Mouse (Mus musculus): ENCODE data around the gene Enpp7. TPM values are rescaled to one million over a fixed set of nuclear protein-coding genes. Genes with fewer than 3 reads are reported as not detected.

The Enpp7 gene
- polyA plus RNA-seq, 1 experiment from 2014 or later = not detected

DNA sequence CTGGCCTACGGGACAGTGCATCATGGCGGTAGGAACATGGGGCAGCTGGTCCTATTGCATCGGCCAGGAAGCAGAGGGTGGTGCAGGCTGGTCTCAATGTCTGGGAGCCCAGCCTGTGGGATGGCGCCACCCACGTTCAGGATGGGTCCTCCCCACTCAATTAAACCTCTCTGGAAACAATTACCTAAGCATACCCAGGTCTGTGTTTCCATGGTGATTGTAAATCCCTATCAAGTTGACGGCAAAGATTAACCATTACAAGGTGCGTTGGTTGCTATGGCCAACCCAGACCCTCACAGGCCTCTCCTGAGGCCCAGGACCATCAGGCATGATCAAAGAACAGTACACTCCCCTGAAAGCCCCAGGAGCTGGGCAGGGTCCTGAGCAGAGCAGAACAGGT is 22.9 kb upstream of the Enpp7 start:
- WGBS = 42% methylated on average over 7 of the region's 7 CpGs
- Histone ChIP-seq H3K9ac (ENCODE audit: low read depth, low read length) (no peak overlapping the region), H3K4me2 (ENCODE audit: low read length) (no peak overlapping the region), H3K4me3 (ENCODE audit: low read length) (no peak overlapping the region), H3K27me3 (replicated peaks; ENCODE audit: control insufficient read depth, insufficient read depth, low read length) (no peaks in the 10 kb centered on the region), H3K27ac (ENCODE audit: low read depth, low read length) (no peak overlapping the region), H3K9me3 (ENCODE audit: control insufficient read depth, low read length) (no peaks in the 10 kb centered on the region), H3K4me1 (ENCODE audit: control insufficient read depth, insufficient read depth, low read depth, low read length) (peaks cover 11% of the 10 kb centered on the region), H3K36me3 (ENCODE audit: control insufficient read depth, insufficient read depth, low read length) (no peaks in the 10 kb centered on the region)
- no peak for ATAC-seq

DNA sequence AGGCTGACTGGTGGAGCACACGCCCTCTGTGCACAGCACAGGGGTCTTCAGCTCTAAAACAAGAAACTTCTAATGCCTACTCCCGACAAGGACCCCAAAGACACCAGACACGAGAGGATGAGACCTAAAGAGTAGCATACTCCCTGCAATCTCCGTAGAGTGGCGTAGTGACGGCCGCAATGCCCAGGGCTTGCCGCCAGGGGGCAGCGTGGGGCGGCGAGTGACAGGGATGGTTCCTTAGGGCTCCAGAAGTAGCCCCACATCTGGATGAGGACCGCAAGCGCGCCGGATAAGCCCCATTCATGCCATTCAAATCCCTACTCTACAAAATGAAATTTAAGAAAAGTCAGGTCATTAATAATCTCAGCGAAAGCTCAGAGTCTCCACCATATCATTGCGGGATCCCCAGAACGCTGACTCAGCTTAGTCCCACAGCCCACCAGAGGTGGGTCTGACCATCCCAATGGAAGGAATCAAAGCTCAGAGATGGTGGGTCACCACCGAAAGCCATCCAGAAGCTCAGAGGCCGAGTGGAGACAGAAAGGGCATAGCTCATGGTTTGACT is 16.4 kb upstream of the Enpp7 start:
- no peak overlapping the region for H3K4me3 ChIP-seq (ENCODE audit: low read length)
- H3K36me3 ChIP-seq (ENCODE audit: control insufficient read depth, insufficient read depth, low read length) = no peaks in the 10 kb centered on the region
- H3K27ac ChIP-seq (ENCODE audit: low read depth, low read length) = no peak overlapping the region
- WGBS = 42% methylated on average over 20 of the region's 20 CpGs
- no peaks in the 10 kb centered on the region for H3K9me3 ChIP-seq (ENCODE audit: control insufficient read depth, low read length)
- no peak overlapping the region for H3K4me2 ChIP-seq (ENCODE audit: low read length)
- H3K4me1 ChIP-seq (ENCODE audit: control insufficient read depth, insufficient read depth, low read depth, low read length) = peaks cover 16% of the 10 kb centered on the region
- no peaks in the 10 kb centered on the region for H3K27me3 ChIP-seq (replicated peaks; ENCODE audit: control insufficient read depth, insufficient read depth, low read length)
- no peak for ATAC-seq
- H3K9ac ChIP-seq (ENCODE audit: low read depth, low read length) = no peak overlapping the region

DNA sequence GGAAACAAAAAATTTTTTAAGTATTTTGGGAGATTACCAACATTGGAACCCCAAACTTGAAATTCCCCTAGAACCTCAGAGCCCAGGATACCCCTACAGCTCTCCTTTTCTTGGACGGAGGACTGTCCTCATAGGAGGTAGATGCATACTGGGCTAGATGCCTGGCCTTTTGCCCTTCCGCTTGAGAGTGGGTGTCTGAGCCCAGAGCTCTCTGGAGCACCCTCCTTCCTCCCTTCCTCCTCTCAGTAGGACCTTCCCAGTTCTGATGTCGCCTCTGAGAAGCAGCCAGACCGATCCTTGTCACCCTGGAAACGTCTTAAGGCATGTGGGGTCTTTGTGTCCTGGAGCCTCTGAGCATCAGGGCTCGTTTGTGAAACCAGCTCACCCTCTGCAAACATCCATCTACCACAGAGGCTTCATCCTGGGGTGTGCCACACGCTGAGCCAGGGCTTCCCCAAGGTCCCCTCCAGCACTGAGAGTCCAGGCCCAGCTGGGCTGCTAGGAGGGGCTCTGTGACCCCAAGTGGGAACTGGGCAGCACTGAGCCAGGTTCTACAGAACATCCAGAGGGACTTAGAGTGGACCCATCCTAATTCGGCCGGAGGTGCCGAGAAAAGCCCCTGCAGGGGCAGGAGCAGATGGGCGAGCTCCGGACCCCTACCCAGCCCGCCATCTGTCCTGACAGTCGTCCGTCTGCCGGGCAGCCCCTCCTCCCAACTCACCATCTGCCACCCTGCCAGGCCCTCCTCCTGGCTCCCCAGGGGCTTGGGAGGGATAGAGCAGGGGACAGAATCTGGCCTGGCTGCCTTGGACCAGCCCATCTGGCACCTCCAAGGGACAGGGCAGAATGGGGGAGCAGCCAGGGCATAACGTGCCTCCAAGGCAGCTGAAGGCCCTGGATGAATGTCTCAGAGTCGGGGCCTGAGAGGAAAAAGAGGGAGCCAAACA is 15.3 kb upstream of the Enpp7 start:
- peak; percentile 81 for ATAC-seq
- Histone ChIP-seq H3K9me3 (ENCODE audit: control insufficient read depth, low read length) (no peaks in the 10 kb centered on the region), H3K36me3 (ENCODE audit: control insufficient read depth, insufficient read depth, low read length) (no peaks in the 10 kb centered on the region), H3K4me3 (ENCODE audit: low read length) (no peak overlapping the region), H3K4me2 (ENCODE audit: low read length) (no peak overlapping the region), H3K27ac (ENCODE audit: low read depth, low read length) (peak overlapping the region; percentile 55; the same call in 1 of the 2 replicates), H3K4me1 (ENCODE audit: control insufficient read depth, insufficient read depth, low read depth, low read length) (peaks cover 16% of the 10 kb centered on the region), H3K27me3 (replicated peaks; ENCODE audit: control insufficient read depth, insufficient read depth, low read length) (no peaks in the 10 kb centered on the region), H3K9ac (ENCODE audit: low read depth, low read length) (no peak overlapping the region)
- 18% methylated on average over 18 of the region's 18 CpGs for WGBS

DNA sequence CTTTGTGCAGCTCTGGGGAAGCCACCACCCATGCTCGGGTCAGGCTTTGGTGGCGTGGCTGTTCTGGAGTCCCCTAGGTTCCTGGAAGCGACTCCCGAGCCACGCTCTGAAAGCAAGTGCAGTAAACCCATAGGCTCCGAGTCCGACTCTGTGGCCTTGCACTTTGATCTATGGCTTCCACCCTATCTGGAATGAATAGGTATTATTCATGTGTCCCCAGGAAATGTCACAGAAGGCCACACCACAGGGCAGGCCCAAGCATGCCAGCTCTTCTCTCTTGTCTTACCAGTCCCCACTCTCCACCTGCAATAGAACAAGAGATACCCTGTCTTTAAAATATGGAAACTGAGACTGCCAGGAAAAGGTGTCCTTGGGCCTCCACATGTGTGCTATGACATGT is 13.6 kb upstream of the Enpp7 start:
- ATAC-seq = no peak
- WGBS = 87% methylated on average over 7 of the region's 7 CpGs
- Histone ChIP-seq H3K4me3 (ENCODE audit: low read length) (no peak overlapping the region), H3K9ac (ENCODE audit: low read depth, low read length) (no peak overlapping the region), H3K4me2 (ENCODE audit: low read length) (no peak overlapping the region), H3K36me3 (ENCODE audit: control insufficient read depth, insufficient read depth, low read length) (no peaks in the 10 kb centered on the region), H3K9me3 (ENCODE audit: control insufficient read depth, low read length) (no peaks in the 10 kb centered on the region), H3K27me3 (replicated peaks; ENCODE audit: control insufficient read depth, insufficient read depth, low read length) (no peaks in the 10 kb centered on the region; the same call in 1 of the 2 replicates), H3K27ac (ENCODE audit: low read depth, low read length) (no peak overlapping the region), H3K4me1 (ENCODE audit: control insufficient read depth, insufficient read depth, low read depth, low read length) (peaks cover 16% of the 10 kb centered on the region)

DNA sequence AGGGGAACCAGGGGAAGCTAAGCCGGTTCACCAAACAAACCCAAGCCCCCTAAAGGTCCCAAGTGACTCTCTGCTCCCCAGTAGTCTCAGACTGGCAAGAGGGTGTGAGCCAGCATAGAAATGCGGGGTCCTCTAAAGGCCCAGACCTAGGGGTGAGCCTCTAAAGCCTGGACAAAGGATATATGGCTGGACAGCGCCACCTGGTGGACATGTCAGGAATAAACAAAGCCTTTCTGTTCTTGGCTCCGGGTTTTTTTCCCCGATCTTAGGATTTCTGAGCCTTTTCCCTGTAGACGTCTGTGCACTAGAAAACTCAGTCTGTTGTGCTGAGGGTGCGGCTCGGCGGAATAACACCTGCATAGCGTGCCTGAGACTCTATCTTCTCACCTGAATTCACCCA is 12.6 kb upstream of the Enpp7 start:
- Histone ChIP-seq H3K27ac (ENCODE audit: low read depth, low read length) (no peak overlapping the region), H3K4me1 (ENCODE audit: control insufficient read depth, insufficient read depth, low read depth, low read length) (peaks cover 16% of the 10 kb centered on the region), H3K36me3 (ENCODE audit: control insufficient read depth, insufficient read depth, low read length) (no peaks in the 10 kb centered on the region), H3K27me3 (replicated peaks; ENCODE audit: control insufficient read depth, insufficient read depth, low read length) (no peaks in the 10 kb centered on the region; the same call in 1 of the 2 replicates), H3K4me2 (ENCODE audit: low read length) (peak overlapping the region; percentile 48), H3K4me3 (ENCODE audit: low read length) (0 out of 2 replicates have a peak overlapping the region, but pooled peaks have one; percentile 1), H3K9ac (ENCODE audit: low read depth, low read length) (peak overlapping the region; percentile 46; the same call in 1 of the 2 replicates), H3K9me3 (ENCODE audit: control insufficient read depth, low read length) (no peaks in the 10 kb centered on the region)
- WGBS = 1% methylated on average over 10 of the region's 10 CpGs
- ATAC-seq = no peak

DNA sequence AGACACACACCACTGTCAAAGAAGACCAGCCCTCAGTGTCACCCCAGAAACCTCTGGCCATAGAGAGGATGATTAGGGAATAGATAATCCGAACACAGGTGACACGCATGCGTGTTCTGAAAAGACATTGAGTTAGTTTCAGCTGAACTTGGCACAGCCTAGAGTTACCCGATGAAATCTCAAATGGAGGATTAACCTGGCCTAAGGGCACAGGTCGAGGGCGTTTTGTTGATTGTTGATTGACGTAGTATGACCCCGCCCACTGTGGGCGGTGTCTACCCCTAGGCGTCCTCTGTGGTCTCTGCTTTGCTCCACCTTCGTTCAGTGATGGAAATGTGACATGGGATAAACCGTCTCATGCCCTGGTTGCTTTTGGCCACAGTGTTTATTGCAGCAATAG is 12.1 kb upstream of the Enpp7 start:
- no peak overlapping the region for H3K27ac ChIP-seq (ENCODE audit: low read depth, low read length)
- H3K4me3 ChIP-seq (ENCODE audit: low read length) = no peak overlapping the region
- ATAC-seq = no peak; the same call in 1 of the 2 replicates
- H3K9ac ChIP-seq (ENCODE audit: low read depth, low read length) = peak overlapping the region; percentile 46; the same call in 1 of the 2 replicates
- H3K9me3 ChIP-seq (ENCODE audit: control insufficient read depth, low read length) = no peaks in the 10 kb centered on the region
- 17% methylated on average over 12 of the region's 12 CpGs for WGBS
- peaks cover 16% of the 10 kb centered on the region for H3K4me1 ChIP-seq (ENCODE audit: control insufficient read depth, insufficient read depth, low read depth, low read length)
- peak overlapping the region; percentile 48 for H3K4me2 ChIP-seq (ENCODE audit: low read length)
- no peaks in the 10 kb centered on the region; the same call in 1 of the 2 replicates for H3K27me3 ChIP-seq (replicated peaks; ENCODE audit: control insufficient read depth, insufficient read depth, low read length)
- H3K36me3 ChIP-seq (ENCODE audit: control insufficient read depth, insufficient read depth, low read length) = no peaks in the 10 kb centered on the region

DNA sequence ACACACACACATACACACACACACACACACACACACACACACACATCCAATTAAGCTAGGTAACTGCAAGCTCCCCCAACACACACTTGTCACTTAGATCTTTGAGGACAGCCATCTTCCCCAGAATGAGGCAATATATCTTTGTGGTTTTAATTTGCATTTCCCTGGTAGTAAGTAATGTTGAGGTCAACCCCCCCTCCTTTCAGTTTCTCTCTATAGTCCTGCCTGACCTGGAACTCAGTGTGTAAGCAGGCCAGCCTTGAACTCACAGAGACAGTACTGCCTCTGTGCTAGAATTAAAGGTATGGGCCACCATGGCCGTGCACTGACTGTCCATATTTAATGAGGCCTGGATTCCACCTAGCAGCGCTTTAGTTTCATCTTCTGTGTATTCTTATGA is 7.6 kb upstream of the Enpp7 start:
- H3K4me1 ChIP-seq (ENCODE audit: control insufficient read depth, insufficient read depth, low read depth, low read length) = peaks cover 2% of the 10 kb centered on the region; the same call in 1 of the 2 replicates
- 68% methylated on average over 2 of the region's 2 CpGs for WGBS
- no peak overlapping the region for H3K9ac ChIP-seq (ENCODE audit: low read depth, low read length)
- H3K4me2 ChIP-seq (ENCODE audit: low read length) = no peak overlapping the region
- H3K4me3 ChIP-seq (ENCODE audit: low read length) = no peak overlapping the region
- no peak overlapping the region for H3K27ac ChIP-seq (ENCODE audit: low read depth, low read length)
- no peaks in the 10 kb centered on the region; the same call in 1 of the 2 replicates for H3K27me3 ChIP-seq (replicated peaks; ENCODE audit: control insufficient read depth, insufficient read depth, low read length)
- no peaks in the 10 kb centered on the region for H3K36me3 ChIP-seq (ENCODE audit: control insufficient read depth, insufficient read depth, low read length)
- ATAC-seq = no peak
- H3K9me3 ChIP-seq (ENCODE audit: control insufficient read depth, low read length) = no peaks in the 10 kb centered on the region

DNA sequence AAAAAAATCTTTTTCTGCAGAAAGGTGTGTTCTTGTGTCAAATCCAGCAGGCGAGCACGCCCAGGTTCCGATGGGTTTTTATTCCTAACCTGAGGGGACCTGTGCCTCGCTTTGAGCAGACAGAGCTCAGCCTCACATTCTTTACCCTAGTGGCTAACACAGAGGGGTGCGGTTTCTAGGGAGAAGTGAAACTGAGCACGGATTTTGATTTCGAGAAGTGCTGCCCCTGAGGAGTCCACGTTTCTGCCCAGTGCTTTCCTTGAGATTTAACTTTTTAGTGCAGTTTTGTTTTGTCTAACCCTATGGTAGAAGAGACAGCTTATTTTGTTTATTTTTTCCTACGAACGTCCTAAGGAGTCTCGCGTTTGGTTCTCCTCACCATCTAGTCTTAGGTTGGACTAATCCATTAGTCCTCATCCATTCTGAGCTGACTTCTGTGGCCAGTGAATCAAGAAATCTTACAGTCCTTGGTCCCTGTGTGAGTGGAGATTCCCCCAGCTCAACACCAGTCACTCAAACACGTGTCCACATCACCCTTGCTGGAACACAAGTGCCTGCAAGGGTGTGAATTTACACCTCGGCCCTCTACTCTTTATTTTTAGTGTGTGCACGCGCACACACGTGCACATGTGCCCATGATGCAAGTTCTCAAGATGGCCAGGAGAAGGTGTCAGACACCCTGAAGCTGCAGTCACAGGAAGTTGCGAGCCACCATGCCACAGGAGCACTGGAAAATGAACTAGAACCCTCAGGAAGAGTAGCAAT is 6.8 kb upstream of the Enpp7 start:
- H3K27ac ChIP-seq (ENCODE audit: low read depth, low read length) = no peak overlapping the region
- H3K4me3 ChIP-seq (ENCODE audit: low read length) = no peak overlapping the region
- no peaks in the 10 kb centered on the region for H3K36me3 ChIP-seq (ENCODE audit: control insufficient read depth, insufficient read depth, low read length)
- no peaks in the 10 kb centered on the region for H3K9me3 ChIP-seq (ENCODE audit: control insufficient read depth, low read length)
- no peaks in the 10 kb centered on the region; the same call in 1 of the 2 replicates for H3K27me3 ChIP-seq (replicated peaks; ENCODE audit: control insufficient read depth, insufficient read depth, low read length)
- H3K4me1 ChIP-seq (ENCODE audit: control insufficient read depth, insufficient read depth, low read depth, low read length) = no peaks in the 10 kb centered on the region; the same call in 1 of the 2 replicates
- no peak overlapping the region for H3K4me2 ChIP-seq (ENCODE audit: low read length)
- no peak overlapping the region for H3K9ac ChIP-seq (ENCODE audit: low read depth, low read length)
- ATAC-seq = no peak
- WGBS = 71% methylated on average over 18 of the region's 18 CpGs
